Mouse (Mus musculus): Measurements from ENCODE around the gene Plekhh2.

The Plekhh2 gene

DNA sequence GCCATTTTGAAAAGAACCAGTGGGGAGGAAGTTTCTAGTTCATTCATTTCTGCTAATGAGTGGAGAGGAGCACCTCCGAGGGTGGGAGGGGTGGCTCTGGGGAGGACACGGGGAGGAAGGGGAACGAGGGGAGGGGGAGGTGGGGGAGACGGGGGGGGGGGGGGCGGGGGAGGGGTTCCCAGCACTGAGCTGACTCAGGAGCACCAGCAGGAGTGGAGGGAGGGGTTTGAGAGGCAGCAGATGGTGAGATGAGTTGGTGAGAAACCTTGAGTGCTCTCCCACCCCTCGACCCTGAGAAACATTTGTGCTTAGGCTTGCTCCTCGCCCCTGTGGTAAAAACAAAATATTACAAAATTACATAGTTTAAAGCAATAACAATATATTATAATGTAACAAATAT, 134.2 kb downstream of the Plekhh2 start:
- no peak for DNase-seq

DNA sequence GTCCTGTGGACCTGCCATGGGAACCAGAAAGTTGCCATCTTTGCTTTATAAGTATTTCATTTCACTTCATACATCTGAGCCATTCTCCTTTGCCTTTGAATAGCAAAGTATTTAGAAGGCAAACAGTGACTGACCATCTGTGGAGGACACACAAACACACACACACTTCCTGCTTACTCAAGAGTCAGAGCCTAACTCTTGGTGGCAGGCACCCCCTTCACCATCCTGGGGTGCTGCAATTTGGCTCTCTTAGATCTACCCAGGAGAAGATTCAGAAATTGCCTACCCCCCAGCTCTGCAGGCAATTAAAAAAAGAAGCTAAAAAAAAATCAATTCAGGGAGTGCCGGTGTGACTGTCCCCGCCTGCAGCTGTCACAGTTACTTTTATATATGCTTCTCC, 134.8 kb downstream of the Plekhh2 start:
- no peak for DNase-seq

DNA sequence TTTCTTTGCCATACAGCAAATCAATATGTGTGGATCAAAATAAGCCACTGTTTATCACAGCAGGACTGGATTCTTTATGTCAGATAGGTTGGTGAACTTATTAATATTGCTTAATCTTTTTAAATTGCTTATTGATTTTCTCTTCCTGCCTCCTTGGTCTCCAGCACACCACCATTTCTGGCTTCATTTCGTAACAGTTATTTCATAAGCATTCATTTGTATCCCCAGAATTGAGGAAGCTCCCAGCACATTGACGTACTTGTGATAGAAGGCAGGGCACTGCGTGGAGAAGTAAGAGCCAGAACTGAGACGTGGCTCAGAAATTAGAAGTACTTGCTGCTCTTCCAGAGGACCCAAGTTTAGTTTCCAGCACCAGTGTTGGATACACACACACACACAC, 135.9 kb downstream of the Plekhh2 start:
- no peak for DNase-seq

DNA sequence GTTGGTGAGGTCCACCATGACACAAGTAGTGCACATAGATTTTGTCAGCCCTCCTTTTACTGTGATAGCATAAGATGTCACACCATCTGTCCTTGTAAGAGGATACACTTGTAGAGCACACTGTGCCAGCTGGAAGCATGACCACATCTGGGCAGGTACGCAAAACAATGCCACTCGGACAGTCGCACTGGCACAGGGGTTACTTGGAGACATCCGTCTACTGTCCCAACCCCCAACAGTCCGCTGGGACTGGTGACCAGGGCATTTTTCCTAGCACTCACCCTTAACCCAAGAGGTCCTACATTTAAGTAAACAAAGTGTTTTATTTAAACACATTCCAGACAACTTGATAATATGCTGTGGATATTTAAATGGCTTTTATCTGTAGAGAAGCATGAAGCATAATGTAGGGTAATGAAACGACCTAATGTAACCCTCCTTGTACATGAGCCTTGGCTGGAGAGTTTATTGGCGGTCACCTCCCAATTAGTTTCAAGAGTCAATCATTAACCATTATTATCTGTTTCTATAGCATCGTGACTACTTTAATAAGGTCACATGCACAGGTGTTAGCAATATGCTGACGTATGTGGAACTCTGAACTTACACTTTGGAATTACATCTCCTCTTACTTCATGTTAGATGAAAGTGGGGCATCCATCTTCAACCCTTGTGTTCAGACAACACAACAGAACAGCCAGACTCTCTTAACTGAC, 138.8 kb downstream of the Plekhh2 start:
- no peak for DNase-seq

DNA sequence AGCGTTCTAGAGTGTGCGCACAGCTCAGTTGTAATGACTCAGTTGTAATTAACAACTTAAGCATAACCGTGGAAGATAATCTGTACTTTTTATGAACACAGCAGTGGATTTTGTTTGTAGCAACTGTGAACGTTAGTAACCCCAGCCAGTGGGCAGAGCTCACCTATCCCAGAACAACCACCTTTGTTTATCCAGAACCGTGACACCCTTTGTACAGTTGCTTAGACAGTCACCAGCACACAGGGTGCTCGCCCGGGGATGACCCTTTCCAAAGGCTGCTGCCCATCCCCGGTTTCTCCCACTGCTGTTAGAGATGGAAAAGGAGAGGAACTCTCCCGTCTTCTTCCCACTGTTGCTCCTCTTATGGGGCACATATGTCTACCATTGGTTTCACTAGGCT, 141.8 kb downstream of the Plekhh2 start:
- DNase-seq, result no peak

DNA sequence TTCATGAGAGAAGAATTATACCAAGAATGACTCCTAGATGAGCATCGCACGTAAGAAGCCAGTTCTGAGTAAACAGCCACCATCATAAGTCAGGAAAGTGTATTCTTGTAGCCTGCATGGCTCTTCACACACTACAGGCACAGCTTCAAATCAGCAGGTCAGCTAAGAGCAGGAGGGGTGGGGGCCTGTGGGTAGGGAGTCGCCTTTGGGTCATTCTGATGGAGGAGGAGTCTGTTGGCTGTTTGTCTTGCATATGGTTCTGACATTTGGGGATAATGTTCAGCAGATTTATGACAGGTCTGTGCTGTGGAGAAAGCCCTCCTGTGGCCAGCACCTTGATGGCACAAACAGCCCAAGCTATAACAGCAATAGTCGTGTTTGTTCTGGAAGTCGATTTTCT, 144.5 kb downstream of the Plekhh2 start:
- no peak for DNase-seq

DNA sequence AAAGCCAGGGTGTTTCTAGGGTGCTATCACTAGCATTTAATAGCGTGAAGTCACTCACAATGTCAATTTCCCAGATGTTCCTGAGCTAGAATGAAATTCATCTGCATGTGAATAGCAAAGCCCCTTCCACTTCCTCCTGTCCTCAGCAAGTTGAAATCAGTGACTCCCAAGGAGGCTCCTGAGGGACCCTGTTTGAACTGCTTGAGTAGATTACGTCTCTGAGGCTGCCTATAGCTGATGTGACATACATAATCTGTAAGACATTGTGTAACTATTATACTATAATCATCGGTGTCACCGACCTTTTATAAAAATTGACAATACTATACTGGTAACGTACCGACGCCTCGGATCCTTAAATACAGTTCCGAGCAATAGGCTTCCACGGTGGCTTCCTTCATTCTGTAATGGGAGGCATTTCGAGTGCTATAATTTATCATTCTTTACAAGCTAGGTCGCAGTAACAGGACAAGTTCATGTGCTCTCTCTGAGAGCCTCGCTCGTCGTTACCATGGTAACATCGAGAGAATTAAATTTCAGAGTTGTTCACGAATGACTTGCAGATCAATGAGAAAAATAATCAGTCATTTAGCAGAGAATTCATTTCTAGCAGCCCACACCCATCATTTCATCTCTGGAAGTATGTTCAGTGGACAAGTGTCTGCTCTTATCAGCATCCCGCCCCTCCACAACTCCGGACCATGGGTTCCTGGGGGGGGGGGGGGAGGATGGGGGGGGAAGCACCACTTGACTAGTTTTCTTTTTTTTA, 145.1 kb downstream of the Plekhh2 start:
- DNase-seq, result no peak

DNA sequence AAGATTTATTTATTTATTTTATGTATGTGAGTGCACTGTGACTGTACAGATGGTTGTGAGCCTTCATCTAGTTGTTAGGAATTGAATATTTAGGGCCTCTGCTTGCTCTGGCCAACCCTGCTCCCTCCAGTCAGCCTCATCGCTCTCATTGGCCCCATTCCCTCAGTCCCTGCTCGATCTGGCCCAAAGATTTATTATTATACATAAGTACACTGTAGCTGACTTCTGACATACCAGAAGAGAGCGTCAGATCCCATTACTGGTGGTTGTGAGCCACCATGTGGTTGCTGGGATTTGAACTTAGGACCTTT, 145.7 kb downstream of the Plekhh2 start:
- DNase-seq, result no peak

DNA sequence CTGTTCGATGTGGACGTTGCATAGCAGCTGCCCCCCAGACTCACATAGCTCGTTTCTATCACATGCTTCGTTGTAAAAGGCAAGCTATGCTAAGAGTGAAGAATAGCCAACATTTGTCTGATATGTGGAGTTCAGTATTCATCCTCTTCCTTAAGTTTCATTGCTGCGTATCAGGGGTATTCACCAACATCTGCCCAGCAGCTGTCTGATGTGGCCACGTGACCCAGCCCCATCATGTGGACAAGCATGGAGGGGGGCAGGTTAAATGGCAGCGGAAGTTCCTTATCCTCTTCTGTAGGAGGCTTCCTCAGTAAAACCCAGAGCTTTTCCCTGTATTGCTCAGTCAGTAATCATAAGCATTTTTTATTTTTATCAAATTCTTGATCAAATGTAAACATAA, 146.1 kb downstream of the Plekhh2 start:
- no peak for DNase-seq

DNA sequence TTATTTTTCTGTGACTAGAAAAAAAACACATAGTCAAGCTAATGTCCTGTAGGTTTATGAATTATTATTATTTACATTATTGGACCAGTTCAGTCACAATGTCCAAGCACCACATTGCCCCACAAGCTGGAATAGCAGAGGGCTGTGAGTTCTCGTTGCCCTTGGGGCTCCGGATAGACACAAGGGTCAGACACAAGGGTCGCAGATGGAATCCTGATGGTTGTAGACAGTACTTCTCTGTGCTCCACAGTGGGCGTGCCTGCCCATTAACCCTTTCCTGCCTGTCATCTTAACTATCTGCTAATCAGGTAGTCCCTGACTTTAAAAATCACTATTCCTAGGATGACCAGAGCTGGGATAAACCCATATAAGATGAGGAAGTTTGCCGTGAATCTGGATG, 146.5 kb downstream of the Plekhh2 start:
- no peak for DNase-seq

DNA sequence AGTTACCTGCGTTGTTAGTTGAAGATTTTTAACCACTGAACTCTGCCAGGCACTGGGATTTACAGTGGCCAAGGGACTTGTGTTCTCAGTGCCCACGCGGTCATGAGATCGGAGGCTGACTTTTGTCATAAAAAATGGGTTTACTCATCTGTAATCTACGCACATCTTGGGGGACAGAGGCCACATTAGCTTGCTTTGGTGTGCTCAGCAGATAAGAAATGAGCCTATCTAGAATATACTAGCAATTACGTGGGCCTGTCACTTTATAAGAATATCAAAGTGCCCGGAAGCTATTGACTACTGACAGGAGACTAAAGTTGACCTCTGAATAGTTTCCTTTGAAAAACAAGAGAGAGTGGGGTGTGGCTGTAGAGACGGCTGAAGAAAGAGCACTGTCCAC, 147.3 kb downstream of the Plekhh2 start:
- DNase-seq, result no peak

DNA sequence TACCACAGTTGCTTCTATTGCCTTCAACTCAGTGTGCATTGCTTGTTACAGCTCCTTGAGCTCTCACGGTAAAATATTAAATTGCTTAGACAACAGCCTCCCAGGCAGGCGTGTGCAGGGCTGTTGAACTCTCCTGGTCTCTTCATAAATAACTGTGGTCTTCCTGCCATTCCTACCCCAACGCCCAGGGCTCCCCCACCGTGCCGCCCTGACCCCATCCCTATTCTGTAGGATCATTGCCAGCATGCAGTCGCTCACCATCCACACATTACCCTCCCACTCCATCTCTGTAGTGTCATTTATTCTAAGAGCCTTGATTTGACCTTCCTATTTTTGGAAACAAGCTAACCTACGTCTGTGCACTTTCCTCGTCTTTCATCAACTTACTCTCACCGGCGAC, 153.4 kb downstream of the Plekhh2 start:
- DNase-seq, result no peak

DNA sequence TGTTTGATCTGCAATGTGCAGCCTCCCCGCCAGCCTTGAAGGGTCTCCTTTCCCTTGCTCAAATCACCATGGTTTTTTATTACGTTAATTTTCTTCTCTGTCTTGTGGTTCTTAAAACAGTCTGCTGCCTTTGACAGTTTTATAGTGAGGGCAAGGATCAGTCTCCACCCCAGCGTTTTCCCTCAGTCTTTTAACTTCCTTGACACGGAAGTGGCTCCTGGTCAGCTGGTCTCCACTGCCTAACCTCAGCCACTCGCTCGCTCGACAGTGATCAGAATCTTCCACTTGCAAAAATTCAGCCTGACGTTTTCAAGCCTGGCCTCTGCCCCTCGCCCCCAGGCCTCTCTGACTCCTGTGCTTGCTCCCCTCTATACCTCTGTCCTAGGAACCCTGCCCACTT, 154.0 kb downstream of the Plekhh2 start:
- DNase-seq, result peak; percentile 35

DNA sequence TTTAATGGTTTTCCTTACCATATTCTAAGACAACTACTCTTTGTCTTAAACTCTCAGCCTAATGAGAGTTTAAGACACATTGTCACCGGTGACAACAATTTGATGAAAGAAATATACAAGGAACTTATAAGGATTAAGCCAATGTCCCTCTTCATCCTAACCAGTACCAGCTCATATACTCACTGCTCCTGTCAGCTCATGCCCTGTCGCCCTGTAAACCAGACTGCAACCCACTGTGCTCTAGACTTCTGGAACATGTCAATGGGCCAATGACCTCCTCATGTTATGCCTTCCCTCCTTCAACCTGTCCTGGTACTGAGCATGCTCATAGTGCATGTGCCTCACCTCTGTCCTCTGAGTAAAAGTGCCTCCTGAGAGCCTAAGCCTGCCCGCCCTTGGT, 156.2 kb downstream of the Plekhh2 start:
- no peak for DNase-seq

Measured in kidney, adult 9 months (tissue).